Mouse (Mus musculus): ENCODE results near the gene Arid1a.

Arid1a gene

DNA sequence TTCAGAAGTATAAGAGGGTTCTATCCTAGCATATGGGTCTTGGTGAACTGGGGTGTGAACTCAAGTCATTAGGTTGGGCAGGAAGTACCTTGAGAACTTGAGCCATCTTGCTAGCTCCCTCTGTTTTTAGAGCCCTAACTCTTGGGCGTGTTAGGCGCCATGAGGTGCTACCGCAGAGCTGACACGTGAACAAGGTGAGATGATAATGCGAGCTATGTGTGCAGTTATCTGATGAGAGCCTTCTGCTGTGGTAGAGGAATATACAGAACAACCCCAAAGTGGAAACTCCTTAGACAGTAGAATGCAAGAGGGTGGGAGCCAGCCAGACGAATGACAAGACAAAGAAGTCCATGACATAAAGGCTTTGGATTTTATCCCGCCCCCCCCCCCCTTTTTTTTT lies 79.3 kb downstream of the Arid1a start:
- in situ Hi-C loops (cut with MboI; ENCODE audit: low sequenced_read_pairs), result no loop called here

GRCm38 (mm10) chr4:133676189-133676588 lies 80.4 kb downstream of the Arid1a start:
- in situ Hi-C loops (cut with MboI; ENCODE audit: low sequenced_read_pairs), result no loop called here

DNA sequence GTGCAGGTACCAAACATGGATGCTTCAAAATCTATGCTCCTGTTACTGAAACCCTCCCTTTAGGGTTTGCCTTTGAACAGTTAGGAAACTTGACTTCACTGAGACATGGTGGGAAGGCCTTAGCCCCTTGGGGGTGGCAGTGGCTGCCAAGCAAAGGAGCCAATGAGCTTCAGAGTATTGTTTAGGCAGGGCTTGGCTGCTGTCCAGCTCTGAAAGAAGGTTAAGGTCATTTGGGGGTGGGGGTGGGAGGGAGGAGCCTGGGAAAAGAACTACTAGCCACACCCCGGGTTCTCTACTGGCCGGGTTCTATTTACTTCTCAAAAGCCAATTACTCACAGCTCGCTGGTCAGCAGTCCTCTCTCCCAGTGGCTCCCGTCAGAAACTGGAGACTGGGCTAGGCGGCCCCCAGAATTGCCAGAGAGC lies 81.0 kb downstream of the Arid1a start:
- in situ Hi-C loops (cut with MboI; ENCODE audit: low sequenced_read_pairs), result no loop called here

DNA sequence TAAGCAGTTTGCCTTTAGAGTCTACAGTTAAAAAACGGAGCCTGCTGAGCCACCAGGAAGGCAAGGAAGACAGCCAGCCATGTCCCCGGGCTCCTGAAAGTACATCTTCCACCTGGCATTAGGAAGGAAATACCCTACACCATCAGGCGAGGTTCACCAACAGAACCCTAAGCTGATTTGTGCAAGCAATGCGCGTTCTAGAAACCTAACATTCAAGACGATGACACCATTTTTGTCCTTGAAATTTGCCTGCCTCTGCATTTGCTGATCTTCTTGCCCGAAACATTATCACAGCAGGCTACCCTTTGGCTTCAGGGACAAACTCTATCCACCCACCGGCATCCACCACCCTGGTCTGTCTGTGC lies 82.3 kb downstream of the Arid1a start:
- in situ Hi-C loops (cut with MboI; ENCODE audit: low sequenced_read_pairs), result no loop called here

DNA sequence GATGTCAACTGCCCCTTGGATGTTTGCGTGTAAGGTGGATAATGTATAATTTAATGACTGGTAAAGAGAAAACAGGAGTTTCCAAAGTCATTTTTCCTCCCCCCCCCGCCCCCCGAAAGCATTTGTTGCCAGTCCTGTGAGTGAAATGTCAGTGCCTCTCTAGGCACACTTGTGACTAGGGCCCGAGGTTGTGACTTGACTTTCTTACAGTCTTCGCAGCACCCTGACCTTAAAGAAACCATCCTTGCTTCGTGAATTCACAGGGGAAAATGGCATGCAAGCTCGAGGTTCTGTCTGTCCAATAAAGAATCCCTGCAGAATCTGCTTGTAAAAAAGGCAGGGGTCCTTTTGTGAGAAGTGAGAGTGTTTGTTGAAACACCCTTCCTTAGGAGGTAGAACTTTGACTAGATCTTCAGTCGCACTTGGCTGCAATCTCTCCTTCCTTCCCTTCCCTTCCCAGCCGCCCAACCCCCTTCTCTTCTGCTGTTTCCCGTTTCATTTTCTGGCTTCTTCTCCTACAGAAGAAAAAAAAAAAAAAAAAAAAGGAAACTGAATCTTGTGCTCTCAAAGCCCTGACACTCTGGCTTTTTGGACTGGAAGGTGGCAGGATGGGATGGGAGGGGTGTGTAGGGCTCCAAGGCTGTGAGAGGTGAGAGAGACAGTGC lies 82.8 kb downstream of the Arid1a start:
- in situ Hi-C loops (cut with MboI; ENCODE audit: low sequenced_read_pairs), result no loop called here

DNA sequence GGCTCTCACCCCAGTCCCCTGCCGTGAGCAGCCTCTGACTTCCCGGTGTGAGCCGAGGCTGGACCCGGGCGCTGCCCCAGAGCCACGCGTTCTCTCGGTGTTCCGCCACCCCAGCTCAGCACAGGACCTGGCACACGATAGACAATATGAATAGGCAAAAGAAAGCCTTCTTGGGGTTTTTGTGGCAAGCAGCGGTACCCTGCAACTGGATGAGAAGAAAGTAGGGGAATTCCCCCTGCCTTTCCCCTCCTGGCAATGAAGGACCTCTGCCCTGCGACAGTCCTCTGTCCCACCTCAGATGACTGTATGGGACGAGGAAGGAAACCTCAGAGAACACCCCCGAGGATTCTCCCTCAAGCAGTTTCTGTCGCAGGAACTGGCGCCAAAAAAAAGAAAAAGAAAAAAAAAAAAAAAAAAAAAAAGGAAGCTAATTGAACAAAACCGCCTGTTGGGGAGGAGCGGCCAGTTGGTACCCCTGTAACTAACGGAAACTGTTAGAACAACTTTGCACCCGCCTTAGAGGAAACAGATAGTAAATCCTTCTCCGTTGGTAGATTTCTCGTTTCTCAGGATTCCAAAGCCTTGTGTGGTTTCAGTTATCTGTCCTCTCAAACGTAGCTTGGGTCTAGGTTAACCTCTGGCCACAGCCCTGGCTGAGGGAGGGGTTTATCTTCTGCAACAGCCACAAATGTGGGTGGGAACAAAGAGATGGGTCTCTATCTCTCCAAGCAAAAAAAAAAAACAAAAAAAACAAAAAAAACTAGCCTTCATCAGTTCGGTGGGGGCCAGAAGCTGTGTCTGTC lies 83.5 kb downstream of the Arid1a start:
- in situ Hi-C loops (cut with MboI; ENCODE audit: low sequenced_read_pairs), result no loop called here

DNA sequence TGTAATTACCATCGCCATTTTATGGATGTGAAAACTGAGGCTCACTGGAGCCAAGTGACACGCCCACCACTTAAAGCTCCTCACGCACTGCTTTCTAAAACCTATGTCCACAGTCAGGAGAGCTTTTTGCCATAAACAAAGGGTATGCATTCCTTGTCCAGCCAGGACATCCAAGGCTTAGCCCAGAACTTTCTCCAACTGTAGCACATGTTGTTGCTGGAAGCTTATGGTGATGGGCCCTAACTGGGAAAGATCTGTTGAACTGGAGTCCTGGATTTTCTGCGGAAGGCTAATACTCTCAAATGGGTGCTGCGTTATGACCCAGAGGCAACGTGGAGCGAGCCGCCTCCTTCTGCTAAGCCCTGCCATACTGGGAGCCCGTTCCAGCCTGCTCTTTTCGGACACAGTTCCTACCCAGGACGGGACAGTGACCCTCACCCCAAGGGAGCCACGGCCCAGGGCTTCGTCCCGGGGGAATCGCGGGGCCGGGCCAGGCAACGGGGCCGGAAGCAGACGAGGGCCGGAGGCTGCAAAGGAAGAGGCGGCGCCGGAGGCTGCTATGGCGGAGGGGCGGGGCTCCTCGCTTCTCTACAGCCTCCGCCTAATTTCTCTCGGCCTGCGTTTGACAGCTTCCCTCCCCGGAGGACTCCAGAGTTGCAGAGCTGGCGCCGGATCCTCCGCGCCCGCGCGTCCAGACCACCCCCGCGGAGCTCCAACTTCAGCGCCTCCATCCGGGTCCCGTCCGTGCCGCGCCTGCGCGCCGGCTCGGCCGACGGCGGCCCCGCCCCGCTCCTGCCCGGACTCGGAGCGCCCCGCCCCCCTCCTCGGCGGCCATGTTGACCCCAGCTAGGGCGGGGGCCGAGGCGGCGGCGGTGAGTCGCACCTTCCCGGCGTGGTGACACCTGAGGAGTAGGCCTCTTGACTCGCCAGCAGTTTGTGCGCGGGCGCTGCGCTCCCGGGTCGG lies 84.4 kb downstream of the Arid1a start, which contains the start of gene Pigv:
Pigv (minus strand) TSS at position 767 of the 964 bp plus-strand sequence.
- in situ Hi-C loops (cut with MboI; ENCODE audit: low sequenced_read_pairs), result no loop called here

- in situ Hi-C loops (cut with MboI; ENCODE audit: low sequenced_read_pairs), result no loop called here
These were observed 85.2 kb downstream of the Arid1a start for GRCm38 (mm10) chr4:133671184-133671880.

DNA sequence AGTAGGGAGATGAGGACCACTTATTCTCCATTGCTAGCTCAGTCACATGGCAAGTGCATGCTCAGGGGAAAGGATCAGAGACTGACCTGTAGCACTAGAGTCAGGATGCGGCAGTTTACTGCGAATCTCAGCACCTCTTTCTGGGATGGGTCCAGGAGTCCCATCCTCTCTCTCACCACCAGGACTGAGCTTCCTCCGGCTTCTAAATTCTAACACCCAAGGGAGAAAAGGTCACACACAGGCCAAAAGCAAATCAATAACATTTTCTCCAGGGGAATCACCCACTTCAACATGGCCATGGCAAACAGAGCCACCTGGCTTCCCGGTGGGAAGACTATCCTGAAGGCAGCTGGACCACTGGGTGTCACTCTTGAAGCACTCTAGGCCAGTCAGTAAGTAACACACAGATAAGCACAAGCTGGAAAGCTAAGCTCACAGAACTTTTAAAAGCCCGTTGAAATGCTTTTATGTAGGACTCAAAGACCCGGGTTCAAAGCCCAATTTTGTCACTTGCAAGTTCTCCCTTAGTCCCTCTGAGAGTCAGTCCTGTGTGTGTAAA lies 86.8 kb downstream of the Arid1a start:
- in situ Hi-C loops (cut with MboI; ENCODE audit: low sequenced_read_pairs), result loop anchor here (10.0 kb wide), 1 partner anchor 155 kb away; no protein-coding TSS in a partner anchor

GRCm38 (mm10) chr4:133668537-133668936 lies 88.0 kb downstream of the Arid1a start:
- in situ Hi-C loops (cut with MboI; ENCODE audit: low sequenced_read_pairs), result loop anchor here (10.0 kb wide), 1 partner anchor 156 kb away; no protein-coding TSS in a partner anchor

DNA sequence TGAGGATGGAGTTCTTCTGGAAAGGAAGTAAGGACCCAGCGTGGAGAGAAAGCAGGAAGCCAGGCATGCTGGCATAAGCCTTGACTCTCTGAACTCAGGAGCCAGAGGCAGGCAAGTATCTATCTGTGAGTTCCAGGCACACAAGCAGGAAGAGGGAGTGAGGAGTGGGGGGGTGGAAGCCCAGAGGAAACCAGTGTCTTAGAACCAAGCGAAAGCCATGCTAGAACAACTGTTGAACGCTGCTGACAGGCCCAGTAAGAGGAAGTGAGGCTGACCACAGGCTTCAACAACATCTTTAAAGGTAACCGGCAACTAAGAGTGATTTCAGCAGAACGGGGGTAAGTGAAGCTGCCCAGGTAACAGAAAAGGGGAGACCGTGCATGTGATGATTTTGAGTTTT lies 90.4 kb downstream of the Arid1a start:
- in situ Hi-C loops (cut with MboI; ENCODE audit: low sequenced_read_pairs), result loop anchor here (10.0 kb wide), 1 partner anchor 159 kb away; no protein-coding TSS in a partner anchor

GRCm38 (mm10) chr4:133665118-133665517 lies 91.5 kb downstream of the Arid1a start:
- in situ Hi-C loops (cut with MboI; ENCODE audit: low sequenced_read_pairs), result loop anchor here (10.0 kb wide), 1 partner anchor 160 kb away; no protein-coding TSS in a partner anchor

- in situ Hi-C loops (cut with MboI; ENCODE audit: low sequenced_read_pairs), result loop anchor here (10.0 kb wide), 1 partner anchor 162 kb away; no protein-coding TSS in a partner anchor
These were observed 93.6 kb downstream of the Arid1a start for GRCm38 (mm10) chr4:133662945-133663344.

DNA sequence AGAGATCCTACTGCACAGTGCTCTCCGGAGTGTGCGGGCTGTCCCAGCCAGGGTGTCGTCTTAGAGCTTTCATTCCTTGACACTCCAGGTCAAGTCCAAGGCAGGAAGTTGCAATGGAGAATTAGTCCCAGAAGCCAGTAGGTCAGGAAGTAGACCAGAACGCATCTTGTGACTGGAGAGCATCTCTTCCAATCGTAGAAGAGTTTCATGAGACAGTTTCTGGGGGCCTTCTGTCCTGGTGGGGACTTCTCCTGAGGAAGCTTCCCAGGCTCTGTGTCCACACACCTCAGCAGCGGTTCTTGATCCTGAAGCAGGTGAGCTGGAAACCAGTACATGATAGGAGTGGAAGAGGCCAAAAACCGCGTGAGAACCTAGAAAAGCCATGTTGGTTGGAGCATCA lies 94.1 kb downstream of the Arid1a start:
- in situ Hi-C loops (cut with MboI; ENCODE audit: low sequenced_read_pairs), result loop anchor here (10.0 kb wide), 1 partner anchor 162 kb away; no protein-coding TSS in a partner anchor

- in situ Hi-C loops (cut with MboI; ENCODE audit: low sequenced_read_pairs), result loop anchor here (10.0 kb wide), 1 partner anchor 164 kb away; no protein-coding TSS in a partner anchor
These were observed 96.1 kb downstream of the Arid1a start for GRCm38 (mm10) chr4:133660193-133661155.

DNA sequence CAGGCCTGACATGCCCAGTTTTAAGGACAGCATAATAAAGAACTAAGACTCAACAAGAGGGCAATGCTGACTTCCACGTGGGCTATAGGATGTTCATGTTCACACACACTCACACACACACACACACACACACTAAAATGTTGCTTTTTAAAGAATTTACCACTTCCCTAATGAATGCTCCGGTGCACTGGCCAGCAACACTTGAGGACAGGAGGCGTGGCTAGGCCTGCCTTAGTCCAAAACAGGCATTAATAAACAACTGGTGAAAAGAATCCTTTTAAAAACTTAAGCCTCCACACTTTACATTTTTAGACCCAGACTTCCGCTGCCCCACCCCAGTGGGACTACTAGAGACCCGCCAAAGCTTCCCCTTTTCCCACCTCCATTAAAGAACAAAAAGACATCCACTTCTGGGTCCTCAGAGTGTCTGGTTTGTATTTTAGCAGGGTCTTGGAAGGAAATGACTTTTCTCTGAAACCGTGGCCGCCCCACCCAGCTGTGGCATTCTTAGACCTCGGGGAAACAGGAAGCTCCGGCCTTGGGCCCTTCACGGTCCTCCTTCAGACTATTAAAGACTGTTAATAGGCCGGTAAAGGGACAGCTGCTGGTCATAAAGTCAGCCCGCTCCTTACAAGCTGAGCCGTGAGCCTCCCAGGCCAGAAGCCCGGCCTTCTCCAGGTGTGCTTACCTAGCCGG lies 96.9 kb downstream of the Arid1a start:
- in situ Hi-C loops (cut with MboI; ENCODE audit: low sequenced_read_pairs), result loop anchor here (10.0 kb wide), 1 partner anchor 165 kb away; no protein-coding TSS in a partner anchor

DNA sequence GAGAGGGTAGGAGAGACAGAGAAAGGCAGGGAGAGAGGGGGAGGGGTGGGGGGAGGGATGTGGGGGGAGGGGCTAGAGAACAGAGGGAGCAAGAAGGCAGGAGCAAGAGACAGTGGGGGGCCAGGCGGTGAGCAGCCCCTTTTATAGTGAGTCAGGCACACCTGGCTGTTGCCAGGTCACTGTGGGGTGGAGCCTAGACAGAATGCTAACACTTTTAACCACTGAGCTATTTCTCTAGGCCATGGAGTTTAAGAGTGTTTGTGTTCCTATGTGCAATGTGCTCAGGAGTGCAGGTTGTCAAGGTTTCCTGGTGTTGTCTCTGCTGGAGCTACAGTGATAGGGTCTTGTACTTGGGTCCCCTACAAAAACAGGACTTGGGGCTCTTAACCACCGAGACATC lies 97.8 kb downstream of the Arid1a start:
- in situ Hi-C loops (cut with MboI; ENCODE audit: low sequenced_read_pairs), result no loop called here

All from CH12F3 (cell line).